Mouse (Mus musculus) E14TG2a.4 (cell line): ENCODE results near the gene Paox.

Source experiments
- CTCF ChIP-seq: conservative IDR thresholded peaks from 2 replicates; pipeline ENCODE4 v1.5.1; 2014; ENCODE audit warnings: low read length
- NANOG ChIP-seq: IDR thresholded peaks from 2 replicates; pipeline ENCODE4 v1.6.1; 2014; ENCODE audit warnings: borderline replicate concordance, low read length, mixed read lengths
- POU5F1 ChIP-seq: IDR thresholded peaks from 2 replicates; pipeline ENCODE4 v1.6.1; 2014; ENCODE audit warnings: low read length, borderline replicate concordance

DNA sequence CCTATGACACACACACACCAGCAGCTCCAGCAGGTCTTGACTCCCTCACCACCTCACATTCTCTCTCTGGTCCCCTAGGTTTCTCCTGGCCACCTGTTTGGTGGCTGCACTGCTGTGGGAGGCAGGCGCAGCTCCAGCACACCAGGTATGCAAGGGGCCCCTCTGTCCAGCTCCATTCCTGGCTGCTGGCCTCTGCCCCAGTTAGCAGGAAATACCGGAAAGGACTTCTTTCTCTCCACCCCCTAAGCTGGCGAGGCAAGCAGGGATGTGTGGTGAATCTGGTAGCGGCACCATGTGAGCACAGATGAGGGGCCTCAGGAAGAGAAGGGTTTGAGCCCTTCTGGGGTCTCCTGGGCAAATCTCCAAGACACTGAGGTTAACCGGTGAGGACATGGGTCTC is 20.6 kb upstream of the Paox start:
- TF ChIP-seq CTCF (no peak), POU5F1 (no peak), NANOG (no peak)
